Mouse (Mus musculus): ENCODE results near the gene Zc3h7a. TPM values are rescaled to one million over a fixed set of nuclear protein-coding genes. Genes with fewer than 3 reads are reported as not detected.
"Not testable (repeated sequence)": the region's sequence is repeated elsewhere in the genome, so short reads cannot be mapped to it uniquely, and the experiment has no call there.

Gene Zc3h7a
- 156 and 188 TPM in 2 replicates for total RNA-seq (2015)
- 214 and 269 TPM in 2 replicates for total RNA-seq (2017)

DNA sequence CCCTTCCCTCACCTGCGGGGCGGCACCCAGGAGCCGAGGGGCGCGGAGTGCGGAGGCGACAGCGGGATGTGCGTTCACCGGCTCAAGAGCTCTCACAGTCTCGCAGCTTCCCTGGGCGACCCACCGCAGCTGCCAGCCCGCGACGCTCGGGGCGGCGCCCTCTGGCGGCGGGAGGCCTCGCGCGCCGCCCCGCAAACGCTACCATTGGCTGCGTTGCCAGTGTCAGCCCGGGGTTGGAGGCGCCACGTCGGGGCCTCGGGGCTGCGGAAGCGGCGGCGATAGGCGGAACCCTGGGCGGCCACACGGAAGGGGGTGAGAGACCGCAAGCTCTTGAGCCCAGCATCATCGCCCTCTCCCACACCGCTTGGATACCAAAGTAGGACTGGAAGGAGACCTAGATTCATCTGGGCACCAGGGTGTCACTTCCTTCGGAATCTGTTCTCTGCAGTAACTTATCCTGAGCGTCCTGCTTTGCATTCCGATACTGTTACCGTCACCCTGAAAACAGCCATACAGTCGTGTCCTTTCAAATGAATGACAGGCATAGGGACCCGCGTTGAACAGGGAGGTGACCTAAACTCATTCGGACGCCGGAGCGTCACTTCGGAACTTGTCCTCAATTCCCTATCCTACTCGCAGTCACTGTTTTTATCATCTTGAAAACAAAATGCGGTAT is at the start of gene Zc3h7a:
Gene Zc3h7a, minus strand, starts transcription at position 186 of the 676 bp plus-strand sequence.
- peak; percentile 85 for ATAC-seq (replicated peaks; ENCODE audit: poor library complexity)

DNA sequence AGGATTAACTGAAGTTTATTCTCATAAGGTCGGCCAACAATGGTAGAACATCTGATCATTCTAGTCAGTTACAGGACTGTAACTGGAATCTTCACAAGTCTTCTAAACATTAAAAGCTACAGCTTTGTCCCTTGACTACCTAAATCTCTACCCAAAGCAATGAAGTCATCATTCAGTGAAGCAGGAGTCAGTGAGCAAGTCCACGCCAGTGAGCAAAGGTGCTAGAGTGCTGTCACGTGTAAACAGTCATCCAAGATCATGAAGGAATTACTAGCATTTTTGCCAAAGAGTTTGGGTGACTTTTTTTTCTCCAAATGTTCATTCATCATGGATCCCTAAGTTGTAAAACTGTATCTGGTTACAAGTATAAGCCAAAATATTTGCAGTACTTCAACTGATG is 41.6 kb upstream of the Zc3h7a start:
- ATAC-seq (replicated peaks; ENCODE audit: poor library complexity) = no peak

DNA sequence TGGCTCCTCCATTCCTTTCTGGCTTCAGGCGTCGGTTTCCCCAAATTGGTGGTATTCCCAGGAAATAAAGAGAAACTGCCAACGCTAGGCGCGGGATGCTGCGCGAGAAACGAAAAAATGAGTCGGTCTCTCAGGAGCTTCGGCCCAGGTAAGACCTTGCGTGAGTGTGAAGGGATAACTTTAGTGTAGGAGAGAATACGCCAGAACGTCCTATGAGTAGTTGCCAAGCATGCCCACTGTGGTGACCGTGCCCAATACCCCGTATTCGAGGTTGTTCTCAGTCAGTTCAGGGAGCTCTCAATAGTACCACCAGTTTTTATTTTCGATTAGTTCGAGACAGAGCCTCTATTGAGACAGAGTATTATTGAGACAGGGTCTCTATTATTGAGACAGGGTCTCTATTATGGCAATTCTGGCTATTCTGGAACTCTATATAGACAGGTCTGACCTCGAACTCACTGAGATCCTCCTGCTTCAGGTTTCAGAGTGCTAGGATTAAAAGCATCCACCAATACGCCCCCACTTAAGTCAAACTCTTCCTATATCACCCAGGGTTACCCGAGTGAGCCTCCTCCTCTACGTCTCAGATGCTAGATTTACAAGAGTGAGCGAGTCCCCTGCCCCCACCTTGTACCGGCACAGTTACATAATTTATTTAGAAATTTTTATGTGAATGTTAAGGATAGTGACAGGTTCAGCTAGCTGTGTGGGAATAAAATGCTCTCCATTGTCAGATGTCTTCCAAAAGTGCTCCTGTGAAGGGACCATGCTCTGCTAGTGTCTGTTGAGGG is 27.6 kb upstream of the Zc3h7a start:
- ATAC-seq (replicated peaks; ENCODE audit: poor library complexity) = peak; percentile 35; the same call in 1 of the 2 replicates

DNA sequence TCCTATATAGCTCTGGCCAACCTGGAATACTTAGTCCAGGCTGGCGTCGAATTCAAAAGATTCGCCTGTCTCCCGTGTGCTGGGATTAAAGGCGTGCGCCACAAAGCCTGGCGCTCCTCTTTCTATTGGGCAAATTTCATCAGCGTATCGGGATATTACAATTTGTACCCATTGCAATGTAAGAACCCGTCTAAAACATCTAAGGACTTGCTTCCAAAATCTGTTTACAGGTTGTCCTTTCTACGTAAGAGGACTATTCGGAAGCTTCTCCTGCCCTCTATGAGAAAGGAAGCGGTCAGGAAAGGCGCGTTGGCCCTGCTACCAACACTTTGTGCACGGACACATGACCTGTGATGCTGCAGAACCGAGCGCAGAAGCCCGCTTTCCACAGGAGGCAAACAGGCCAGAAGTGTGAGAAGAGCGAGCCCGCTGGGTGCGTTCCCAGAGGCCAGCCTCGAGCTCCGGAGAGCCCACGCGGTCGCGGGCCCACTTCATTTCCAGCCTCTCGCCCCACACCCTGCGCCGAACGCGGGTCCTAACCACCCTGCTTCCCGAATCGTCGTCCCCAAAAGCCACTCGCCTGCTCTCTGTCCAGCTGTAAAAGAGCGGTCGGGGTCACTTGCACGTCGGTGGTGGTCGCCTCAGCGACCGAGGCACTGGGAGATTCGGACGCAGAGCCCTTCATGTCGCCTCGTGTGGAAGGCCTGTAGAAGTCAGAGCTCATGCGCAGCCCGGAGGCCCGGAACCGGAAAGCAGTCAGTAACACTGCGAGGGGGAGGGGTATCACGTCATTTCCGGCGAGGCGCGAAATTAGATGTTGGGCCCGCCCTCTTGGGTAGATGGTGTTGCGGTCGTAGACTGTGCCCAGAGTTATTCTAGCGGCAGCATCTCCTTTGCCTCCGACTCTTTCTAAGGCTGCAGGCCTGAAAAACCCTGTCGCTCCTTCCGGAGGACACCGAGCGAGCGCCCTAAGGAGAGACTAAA is 26.7 kb upstream of the Zc3h7a start, which contains the start of gene Rsl1d1:
Gene Rsl1d1, minus strand, starts transcription at position 761 of the 984 bp plus-strand sequence.
- peak; percentile 94 for ATAC-seq (replicated peaks; ENCODE audit: poor library complexity)

DNA sequence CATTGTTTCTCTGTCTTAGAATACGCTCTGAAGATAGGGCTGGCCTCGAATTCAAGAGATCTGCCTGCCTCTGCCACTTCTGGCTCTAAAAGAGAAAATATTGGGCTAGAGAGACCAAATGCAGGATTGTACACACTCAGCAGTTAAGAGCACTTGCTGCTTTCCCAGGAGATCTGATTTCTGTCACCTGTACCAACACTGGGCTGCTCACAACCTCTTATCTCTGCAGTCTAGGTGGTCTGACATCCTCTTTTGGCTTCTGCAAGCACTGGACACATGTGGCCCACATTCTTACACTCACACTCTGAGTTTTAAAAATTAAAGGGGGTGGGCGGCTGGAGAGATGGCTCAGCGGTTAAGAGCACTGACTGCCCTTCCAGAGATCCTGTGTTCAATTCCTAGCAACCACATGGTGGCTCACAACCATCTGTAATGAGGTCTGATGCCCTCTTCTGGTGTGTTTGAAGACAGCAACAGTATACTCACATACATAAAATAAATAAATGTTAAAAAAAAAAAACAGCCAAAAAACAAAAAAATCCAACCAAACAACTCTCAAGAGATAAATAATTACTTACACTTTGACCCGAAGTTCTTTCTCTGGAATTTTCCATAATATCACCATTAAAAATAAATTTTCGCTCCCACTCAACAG is 25.7 kb upstream of the Zc3h7a start:
- no peak for ATAC-seq (replicated peaks; ENCODE audit: poor library complexity)

DNA sequence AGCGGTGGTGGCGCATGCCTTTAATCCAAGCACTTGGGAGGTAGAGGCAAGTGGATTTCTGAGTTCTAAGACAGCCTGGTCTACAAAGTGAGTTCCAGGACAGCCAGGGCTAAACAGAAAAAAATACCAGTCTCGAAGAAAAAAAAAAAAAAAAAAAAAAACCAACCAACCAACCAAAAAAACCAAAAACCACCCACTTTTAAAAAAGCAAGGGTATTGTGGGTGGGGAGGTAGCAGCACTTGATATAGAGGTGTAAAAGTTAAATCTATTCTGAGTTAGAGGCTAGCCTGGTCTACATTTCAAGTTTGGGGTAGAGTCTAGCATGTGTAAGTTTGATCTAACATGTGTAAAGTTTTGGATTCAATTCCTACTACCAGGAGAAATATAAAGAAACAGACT is 24.1 kb upstream of the Zc3h7a start:
- no peak for ATAC-seq (replicated peaks; ENCODE audit: poor library complexity)

DNA sequence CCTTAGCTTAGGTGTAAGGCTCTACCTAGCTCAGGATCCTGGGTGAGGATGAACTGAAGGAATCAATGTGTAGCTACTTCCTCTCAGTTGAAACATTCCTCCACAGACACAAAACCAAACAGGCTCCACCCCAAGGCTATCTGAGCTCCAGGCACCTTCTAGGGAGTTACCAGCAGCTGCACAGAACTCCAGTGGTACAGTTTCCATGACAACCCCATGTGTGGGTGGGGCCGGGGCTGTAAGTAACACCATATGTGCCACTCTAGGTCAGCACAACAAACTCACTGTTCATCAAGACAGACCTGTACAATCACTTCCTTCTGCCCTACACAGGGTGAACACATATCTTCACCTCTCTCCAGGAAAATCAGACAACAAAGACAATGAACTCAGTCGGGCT is 22.3 kb upstream of the Zc3h7a start:
- ATAC-seq (replicated peaks; ENCODE audit: poor library complexity) = peak; percentile 20; the same call in 1 of the 2 replicates

DNA sequence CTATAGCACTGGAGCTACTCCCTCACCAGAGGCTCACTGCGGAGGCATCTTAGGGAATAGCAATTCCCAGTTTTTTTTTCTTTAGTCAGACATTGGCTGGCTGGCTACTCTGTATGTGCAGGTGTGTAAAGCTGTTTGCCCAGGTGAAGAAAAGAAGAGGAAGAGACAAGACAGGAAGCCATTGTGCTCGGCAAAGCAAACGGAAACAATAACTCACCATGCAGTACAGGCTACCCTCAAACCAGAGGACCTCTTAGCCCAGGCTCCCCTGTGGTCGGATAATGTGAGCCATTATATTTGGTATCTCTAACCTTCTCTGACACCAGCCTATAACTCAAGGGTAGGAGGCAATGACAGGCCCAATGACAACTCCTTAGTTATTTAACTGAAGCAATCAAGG is 20.9 kb upstream of the Zc3h7a start:
- no peak for ATAC-seq (replicated peaks; ENCODE audit: poor library complexity)

DNA sequence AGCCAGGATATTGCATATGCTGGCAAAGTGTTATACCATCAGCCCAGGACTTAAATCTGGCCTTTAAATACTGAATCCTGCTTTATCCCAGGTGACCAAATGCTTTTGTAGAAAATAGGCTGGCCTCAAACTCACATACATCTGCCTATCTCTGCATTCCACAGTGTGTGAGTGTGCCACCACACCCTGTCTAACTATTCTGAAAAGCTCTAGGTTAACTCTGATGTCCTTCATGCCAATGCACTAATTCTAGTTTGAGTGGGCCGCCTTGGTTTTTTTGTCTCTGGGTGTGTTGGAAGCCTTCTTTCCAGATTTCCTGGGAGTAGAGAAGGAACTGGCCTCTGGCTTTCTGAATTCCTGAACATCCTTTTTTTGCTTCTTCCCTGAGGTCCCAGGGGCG is 17.0 kb upstream of the Zc3h7a start:
- ATAC-seq (replicated peaks; ENCODE audit: poor library complexity) = no peak

DNA sequence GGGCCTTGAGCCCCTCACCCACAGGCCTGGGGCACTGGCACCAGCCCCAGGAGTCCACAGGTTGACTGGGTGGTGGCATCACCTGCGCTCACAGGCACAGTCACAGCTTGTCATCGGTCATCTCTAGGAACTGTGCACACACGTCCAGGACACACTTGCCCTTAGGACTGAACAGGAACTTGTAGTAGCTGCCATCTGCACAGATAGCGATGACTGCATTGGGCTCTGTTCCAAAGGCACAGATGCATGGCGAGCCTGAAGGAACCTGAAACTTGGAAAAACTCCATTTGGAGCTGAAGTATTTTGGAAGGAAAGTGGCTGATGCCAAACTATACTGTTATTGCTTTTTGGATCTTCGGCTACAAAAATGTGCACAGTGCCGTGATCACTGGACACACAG is 14.0 kb upstream of the Zc3h7a start:
- no peak for ATAC-seq (replicated peaks; ENCODE audit: poor library complexity)

DNA sequence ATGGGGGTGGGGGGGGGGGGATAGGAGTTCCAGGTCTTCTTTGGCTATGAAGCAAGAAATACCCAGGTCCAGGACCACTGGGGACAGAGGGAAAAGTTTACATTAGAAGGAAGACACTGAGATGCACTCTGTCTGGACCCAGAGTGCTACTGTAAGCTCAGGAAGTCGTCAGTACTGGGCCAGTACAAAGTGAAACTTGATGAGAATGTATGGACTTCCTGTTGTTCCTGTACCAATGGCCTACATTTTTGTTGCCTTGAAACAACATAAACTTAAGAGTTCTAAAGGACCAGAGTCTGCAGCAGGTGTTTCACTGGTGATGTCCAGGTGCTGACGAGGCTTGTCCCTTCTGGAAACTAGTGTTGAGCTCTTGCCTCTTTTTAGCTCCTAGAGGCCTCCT is 1.2 kb upstream of the Zc3h7a start:
- no peak for ATAC-seq (replicated peaks; ENCODE audit: poor library complexity)

DNA sequence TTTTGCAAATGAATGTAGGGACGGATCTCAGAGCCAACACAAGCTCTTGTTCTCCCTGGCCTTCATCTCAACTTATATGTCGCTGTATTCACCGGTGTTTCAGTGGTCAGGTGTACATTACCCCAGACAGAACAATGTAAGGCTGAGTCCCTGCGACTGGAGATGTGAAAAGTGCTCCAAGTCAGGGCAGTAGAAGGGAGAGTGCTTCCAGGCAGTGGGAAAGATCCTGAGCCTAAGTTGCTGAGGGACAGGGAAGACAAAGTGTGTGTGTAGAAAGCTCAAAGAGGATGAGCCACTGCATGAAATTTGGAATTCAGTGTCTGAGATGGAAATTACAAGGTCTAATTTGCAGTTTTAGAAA is 671 bp upstream of the Zc3h7a start:
- ATAC-seq (replicated peaks; ENCODE audit: poor library complexity) = no peak

DNA sequence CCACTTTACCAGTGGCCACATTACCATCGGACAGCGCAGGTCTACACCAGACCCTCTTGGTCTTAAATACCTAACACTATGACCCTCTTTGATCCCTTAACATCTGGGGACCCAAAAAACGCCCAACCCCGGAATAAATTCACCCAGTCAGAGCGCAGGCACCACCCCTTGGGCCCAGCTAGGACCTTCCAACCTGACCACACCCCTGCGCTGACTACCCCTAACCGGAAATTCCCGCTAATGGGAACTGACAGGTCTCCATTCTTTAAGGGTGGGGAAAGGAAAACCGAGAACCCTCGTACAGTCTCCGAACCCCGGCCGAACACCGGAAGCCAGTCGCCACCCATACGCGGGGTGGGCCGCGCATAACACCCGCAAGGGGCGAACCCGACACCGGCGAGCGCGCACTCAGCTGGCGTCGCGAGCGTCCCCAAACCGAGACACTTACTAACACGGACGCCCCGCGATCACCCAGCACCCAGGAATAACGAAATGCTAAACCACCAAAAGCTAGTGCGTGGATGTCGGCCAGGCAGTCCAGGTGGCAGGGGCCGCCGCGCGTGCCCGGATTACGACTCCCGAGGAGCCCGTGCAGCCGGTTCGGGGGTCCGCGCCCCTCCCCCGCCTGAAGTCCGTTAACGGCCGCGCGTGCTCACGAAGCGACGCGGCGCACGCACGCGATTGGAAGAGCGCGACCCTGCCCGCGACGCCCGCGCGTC is 545 bp downstream of the Zc3h7a start:
- peak; percentile 40 for ATAC-seq (replicated peaks; ENCODE audit: poor library complexity)

DNA sequence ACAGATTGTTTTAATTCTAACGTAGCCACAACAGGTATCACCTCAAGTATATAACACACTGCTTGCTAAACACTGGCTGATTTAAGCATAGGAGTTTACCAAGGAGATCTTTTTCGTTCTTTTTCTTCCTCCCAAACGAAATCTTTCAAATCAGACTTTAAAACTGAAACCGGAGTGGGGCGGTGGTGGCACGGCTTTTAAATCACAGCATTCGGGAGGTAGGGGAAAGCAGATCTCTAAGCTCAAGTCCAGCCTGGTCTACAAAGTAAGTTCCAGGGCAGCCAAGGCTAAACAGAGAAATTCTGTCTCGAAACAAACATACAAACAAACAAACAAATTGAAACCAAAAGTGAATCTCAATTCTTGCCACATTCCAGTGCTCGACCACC is 1.1 kb downstream of the Zc3h7a start:
- no peak for ATAC-seq (replicated peaks; ENCODE audit: poor library complexity)

DNA sequence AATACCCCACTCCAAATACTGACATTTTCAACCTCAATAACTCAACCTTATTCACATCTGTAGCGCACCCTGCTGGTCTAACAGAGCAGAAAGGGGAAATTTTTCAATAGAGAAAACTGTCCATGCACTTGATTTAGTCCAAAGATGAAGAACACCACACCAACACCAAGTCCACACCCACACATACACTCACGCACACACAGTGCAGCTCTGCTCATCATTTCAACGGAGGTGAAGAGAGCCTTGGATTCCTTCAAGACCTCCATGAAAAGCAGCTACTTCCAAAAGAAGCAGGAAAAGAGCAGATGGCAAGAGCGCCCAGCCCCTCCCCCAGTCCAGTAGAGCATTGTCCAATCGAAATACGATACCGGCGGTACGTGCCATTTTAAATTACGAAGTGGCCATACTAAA is 1.5 kb downstream of the Zc3h7a start:
- ATAC-seq (replicated peaks; ENCODE audit: poor library complexity) = peak; percentile 40

DNA sequence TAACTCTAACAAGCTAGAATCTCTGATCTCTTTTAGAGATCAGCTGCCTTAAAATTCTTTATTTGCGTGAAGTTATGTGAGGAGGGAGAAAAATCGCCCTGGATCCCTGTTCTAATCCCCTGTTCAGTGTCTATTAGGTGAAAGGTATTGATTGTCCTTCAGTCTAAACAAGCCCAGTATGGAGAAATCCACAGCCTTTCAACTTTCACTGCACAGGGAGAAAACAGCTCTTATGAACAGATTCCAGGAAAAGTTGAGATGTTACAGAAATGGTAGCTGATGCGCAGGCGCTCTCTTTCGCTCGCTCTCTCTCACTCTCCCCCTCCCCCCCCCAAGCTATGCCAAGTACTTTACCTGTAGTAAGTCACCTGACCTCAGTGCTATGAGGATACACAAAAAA is 4.5 kb downstream of the Zc3h7a start:
- ATAC-seq (replicated peaks; ENCODE audit: poor library complexity) = no peak

DNA sequence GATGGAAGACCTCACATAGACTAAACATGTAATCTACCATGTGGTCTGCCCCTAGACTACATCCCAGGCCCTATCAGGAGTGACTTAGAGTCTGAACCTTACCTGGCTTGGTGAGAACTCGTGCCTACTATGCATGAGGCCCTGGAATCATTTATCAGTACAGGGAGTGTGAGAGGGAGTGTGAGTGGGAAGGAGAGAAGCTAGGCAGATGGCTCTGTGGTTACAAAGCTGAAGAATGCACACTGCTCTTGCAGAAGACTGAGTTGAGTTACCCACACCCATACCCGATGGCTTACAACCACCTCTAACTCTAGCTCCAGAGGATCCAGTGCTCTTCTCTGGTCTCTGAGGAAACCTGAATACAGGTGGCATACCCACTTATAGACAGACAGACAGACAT is 9.8 kb downstream of the Zc3h7a start:
- no peak for ATAC-seq (replicated peaks; ENCODE audit: poor library complexity)

DNA sequence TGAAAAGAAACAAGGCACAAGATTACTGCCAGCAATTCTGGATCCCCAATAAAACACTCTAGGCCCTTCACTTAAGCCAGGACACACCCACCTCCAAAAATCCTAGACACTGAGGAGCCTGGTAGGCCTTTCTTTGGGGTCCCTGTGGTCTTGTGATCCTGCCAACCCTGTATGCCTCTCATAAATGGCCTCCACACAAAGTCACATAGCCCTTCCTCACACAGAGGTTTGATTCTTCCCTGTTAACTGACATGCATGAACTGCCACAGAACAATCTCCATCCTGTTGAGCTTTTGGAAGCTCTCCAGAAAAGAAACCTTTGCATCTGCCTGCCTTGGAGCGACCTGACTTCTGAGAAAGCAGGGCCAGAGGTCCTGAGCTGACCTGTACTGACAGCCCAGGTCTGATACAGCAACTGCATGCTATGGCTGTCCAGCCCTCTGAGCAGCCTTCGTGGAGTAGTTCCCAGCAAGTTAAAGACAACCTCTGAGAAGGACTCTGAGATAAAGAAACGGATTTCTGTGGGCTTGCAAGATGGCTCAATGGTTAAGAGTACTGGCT is 11.4 kb downstream of the Zc3h7a start:
- ATAC-seq (replicated peaks; ENCODE audit: poor library complexity) = no peak

DNA sequence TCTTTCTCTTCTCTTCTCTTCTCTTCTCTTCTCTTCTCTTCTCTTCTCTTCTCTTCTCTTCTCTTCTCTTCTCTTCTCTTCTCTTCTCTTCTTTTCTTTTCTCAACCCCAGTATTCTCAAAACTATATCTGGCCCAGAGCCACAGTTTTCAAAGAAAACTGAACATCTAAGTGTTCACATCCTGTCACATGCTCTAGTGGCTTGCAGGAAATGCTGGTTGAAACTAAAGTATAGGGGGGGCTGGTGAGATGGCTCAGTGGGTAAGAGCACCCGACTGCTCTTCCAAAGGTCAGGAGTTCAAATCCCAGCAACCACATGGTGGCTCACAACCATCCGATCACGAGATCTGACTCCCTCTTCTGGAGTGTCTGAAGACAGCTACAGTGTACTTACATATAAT is 18.5 kb downstream of the Zc3h7a start:
- ATAC-seq (replicated peaks; ENCODE audit: poor library complexity) = not testable (repeated sequence)

DNA sequence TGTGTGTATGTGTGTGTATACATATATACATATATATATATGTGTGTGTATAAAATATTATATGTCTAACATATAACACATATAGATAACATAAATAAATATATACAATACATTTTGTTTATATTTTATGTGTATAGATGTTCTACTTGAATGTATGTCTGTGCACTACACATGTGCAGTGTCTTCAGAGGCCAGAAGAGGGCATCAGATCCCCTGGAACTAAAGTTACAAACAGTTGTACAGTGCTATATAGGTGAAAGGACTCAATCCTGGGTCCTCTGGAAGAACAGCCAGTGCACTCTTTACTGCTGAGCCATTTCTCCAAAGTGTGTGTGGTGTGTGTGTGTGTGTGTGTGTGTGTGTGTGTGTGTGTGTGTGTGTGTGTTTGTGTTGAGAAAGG is 21.7 kb downstream of the Zc3h7a start:
- ATAC-seq (replicated peaks; ENCODE audit: poor library complexity) = no peak; the same call in 1 of the 2 replicates

Data from megakaryocyte progenitor cell, adult 5-6 weeks (primary cell).